Mouse (Mus musculus) liver, embryonic 16.5 days (tissue): Measurements from ENCODE around the gene Mcm3. TPM values are rescaled to one million over a fixed set of nuclear protein-coding genes. Genes with fewer than 3 reads are reported as not detected.

ENCODE experiments used
- ATAC-seq: fragments of 200-750 bp; cut with Nextera tagmentation; 2 replicates; pipeline ENCODE4 v1.8.0; 2017; ENCODE audit warnings: low read depth, mild to moderate bottlenecking, moderate number of reproducible peaks, moderate library complexity
- H3K27ac ChIP-seq: fragments of 300-500 bp; sonication (generic); 2 replicates; pipeline ENCODE4 v1.5.1; 2014; ENCODE audit warnings: mild to moderate bottlenecking, low read length
- H3K27me3 ChIP-seq: fragments of 300-500 bp; sonication (generic); 2 replicates; pipeline ENCODE4 v1.6.1; 2014; ENCODE audit warnings: low read depth, low read length, mixed read lengths; ENCODE audit not compliant: control insufficient read depth, insufficient read depth
- H3K36me3 ChIP-seq: fragments of 300-500 bp; sonication (generic); 2 replicates; pipeline ENCODE4 v1.6.1; 2014; ENCODE audit warnings: mild to moderate bottlenecking; ENCODE audit not compliant: control insufficient read depth, insufficient read depth
- H3K4me1 ChIP-seq: fragments of 300-500 bp; sonication (generic); 2 replicates; pipeline ENCODE4 v1.6.1; 2014; ENCODE audit warnings: low read depth, low read length, mixed read lengths; ENCODE audit not compliant: control insufficient read depth
- H3K4me2 ChIP-seq: fragments of 300-500 bp; sonication (generic); 2 replicates; pipeline ENCODE4 v1.6.1; 2014; ENCODE audit warnings: low read depth, low read length, mixed read lengths
- H3K4me3 ChIP-seq: fragments of 300-500 bp; sonication (generic); 2 replicates; pipeline ENCODE4 v1.5.1; 2014; ENCODE audit warnings: low read depth, mild to moderate bottlenecking, low read length
- H3K9ac ChIP-seq: fragments of 300-500 bp; sonication (generic); 2 replicates; pipeline ENCODE4 v1.6.1; 2014; ENCODE audit warnings: low read depth, low read length
- H3K9me3 ChIP-seq: fragments of 300-500 bp; sonication (generic); replicated peaks from 2 replicates; pipeline ENCODE4 v1.6.1; 2016; ENCODE audit warnings: low read length; ENCODE audit not compliant: control insufficient read depth
- WGBS: fragments of 180-500 bp; shearing (Covaris S2); extraction: QIAGEN DNeasy Blood & Tissue Kit; methylation state at CpG from one replicate; pipeline ENCODE4 v1.1.7; 2014; ENCODE audit not compliant: insufficient replicate concordance; 5-methylcytosine and 5-hydroxymethylcytosine counted together
- polyA plus RNA-seq: library from polyadenylated mRNA; unstranded; fragments of >200 nt; fragmentation: Nextera tagmentation; extraction: Ambion mirVana; gene quantifications from 2 replicates; pipeline ENCODE4 v1.2.1, GENCODE M21; 2015

Mcm3 gene
- polyA plus RNA-seq, 1 experiment from 2014 or later, result 116 TPM

- H3K4me1 ChIP-seq, result peaks cover 8% of the 10 kb centered on the region; the same call in 1 of the 2 replicates
- H3K4me3 ChIP-seq, result no peak overlapping the region
- 75% methylated on average over 12 of the region's 12 CpGs for WGBS
- H3K9ac ChIP-seq, result no peak overlapping the region
- H3K9me3 ChIP-seq, result no peaks in the 10 kb centered on the region
- no peaks in the 10 kb centered on the region for H3K27me3 ChIP-seq
- no peak overlapping the region for H3K4me2 ChIP-seq
- peaks cover 50% of the 10 kb centered on the region for H3K36me3 ChIP-seq
- no peak for ATAC-seq
- H3K27ac ChIP-seq, result no peak overlapping the region
These were observed 2.5 kb downstream of the Mcm3 start for GRCm38 (mm10) chr1:20817596-20817995.

GRCm38 (mm10) chr1:20817172-20817571 lies 2.9 kb downstream of the Mcm3 start:
- Histone ChIP-seq H3K4me1 (peaks cover 8% of the 10 kb centered on the region; the same call in 1 of the 2 replicates), H3K36me3 (peaks cover 54% of the 10 kb centered on the region), H3K27ac (no peak overlapping the region), H3K4me3 (no peak overlapping the region), H3K9me3 (no peaks in the 10 kb centered on the region), H3K9ac (no peak overlapping the region), H3K4me2 (no peak overlapping the region), H3K27me3 (no peaks in the 10 kb centered on the region)
- WGBS, result 66% methylated on average over 9 of the region's 9 CpGs
- ATAC-seq, result no peak

- H3K4me1 ChIP-seq, result peaks cover 8% of the 10 kb centered on the region; the same call in 1 of the 2 replicates
- ATAC-seq, result no peak
- no peak overlapping the region for H3K9ac ChIP-seq
- H3K4me2 ChIP-seq, result no peak overlapping the region
- H3K36me3 ChIP-seq, result peaks cover 79% of the 10 kb centered on the region
- 86% methylated on average over 8 of the region's 8 CpGs for WGBS
- no peaks in the 10 kb centered on the region for H3K9me3 ChIP-seq
- no peak overlapping the region for H3K4me3 ChIP-seq
- H3K27ac ChIP-seq, result no peak overlapping the region
- no peaks in the 10 kb centered on the region for H3K27me3 ChIP-seq
These were observed 5.6 kb downstream of the Mcm3 start for GRCm38 (mm10) chr1:20814521-20814920.

- H3K9ac ChIP-seq, result no peak overlapping the region
- H3K27me3 ChIP-seq, result no peaks in the 10 kb centered on the region
- H3K9me3 ChIP-seq, result no peaks in the 10 kb centered on the region
- no peak overlapping the region for H3K27ac ChIP-seq
- no peak for ATAC-seq
- H3K4me1 ChIP-seq, result no peaks in the 10 kb centered on the region
- no peak overlapping the region for H3K4me3 ChIP-seq
- peaks cover 87% of the 10 kb centered on the region for H3K36me3 ChIP-seq
- 87% methylated on average over 10 of the region's 10 CpGs for WGBS
- no peak overlapping the region for H3K4me2 ChIP-seq
These were observed 15.6 kb downstream of the Mcm3 start for GRCm38 (mm10) chr1:20804526-20804925.

- H3K27me3 ChIP-seq, result no peaks in the 10 kb centered on the region
- no peaks in the 10 kb centered on the region for H3K4me1 ChIP-seq
- ATAC-seq, result no peak
- WGBS, result 82% methylated on average over 8 of the region's 8 CpGs
- no peak overlapping the region for H3K27ac ChIP-seq
- H3K36me3 ChIP-seq, result peaks cover 69% of the 10 kb centered on the region
- H3K4me2 ChIP-seq, result no peak overlapping the region
- no peaks in the 10 kb centered on the region for H3K9me3 ChIP-seq
- no peak overlapping the region for H3K4me3 ChIP-seq
- no peak overlapping the region for H3K9ac ChIP-seq
These were observed 18.3 kb downstream of the Mcm3 start for GRCm38 (mm10) chr1:20801682-20802390.

- Histone ChIP-seq H3K27me3 (no peaks in the 10 kb centered on the region), H3K4me1 (no peaks in the 10 kb centered on the region), H3K4me2 (no peak overlapping the region), H3K9ac (no peak overlapping the region), H3K36me3 (peaks cover 63% of the 10 kb centered on the region), H3K9me3 (no peaks in the 10 kb centered on the region), H3K4me3 (no peak overlapping the region), H3K27ac (no peak overlapping the region)
- no peak for ATAC-seq
- 97% methylated on average over 2 of the region's 2 CpGs for WGBS
These were observed 18.8 kb downstream of the Mcm3 start for GRCm38 (mm10) chr1:20801275-20801674.

- WGBS, result 49% methylated on average over 5 of the region's 5 CpGs
- Histone ChIP-seq H3K27ac (no peak overlapping the region), H3K27me3 (no peaks in the 10 kb centered on the region), H3K4me2 (no peak overlapping the region), H3K9ac (no peak overlapping the region), H3K4me3 (no peak overlapping the region), H3K4me1 (no peaks in the 10 kb centered on the region; the same call in 1 of the 2 replicates), H3K36me3 (peaks cover 10% of the 10 kb centered on the region), H3K9me3 (no peaks in the 10 kb centered on the region)
- ATAC-seq, result peak; percentile 66; the same call in 1 of the 2 replicates
These were observed 24.9 kb downstream of the Mcm3 start for GRCm38 (mm10) chr1:20795178-20795577.

GRCm38 (mm10) chr1:20794760-20795159 lies 25.4 kb downstream of the Mcm3 start:
- no peaks in the 10 kb centered on the region for H3K27me3 ChIP-seq

GRCm38 (mm10) chr1:20791414-20791813 lies 28.7 kb downstream of the Mcm3 start:
- WGBS, result 48% methylated on average over 7 of the region's 7 CpGs
- Histone ChIP-seq H3K36me3 (no peaks in the 10 kb centered on the region), H3K9ac (no peak overlapping the region)

More at GRCm38 (mm10) chr1:20794760-20795159, 25.4 kb downstream of the Mcm3 start:
- no peaks in the 10 kb centered on the region; the same call in 1 of the 2 replicates for H3K4me1 ChIP-seq
- H3K4me2 ChIP-seq, result no peak overlapping the region
- H3K36me3 ChIP-seq, result peaks cover 10% of the 10 kb centered on the region
- no peak overlapping the region for H3K27ac ChIP-seq
- H3K9ac ChIP-seq, result no peak overlapping the region
- H3K4me3 ChIP-seq, result no peak overlapping the region
- no peaks in the 10 kb centered on the region for H3K9me3 ChIP-seq
- 58% methylated on average over 4 of the region's 4 CpGs for WGBS
- ATAC-seq, result peak; percentile 30; the same call in 1 of the 2 replicates

More at GRCm38 (mm10) chr1:20791414-20791813, 28.7 kb downstream of the Mcm3 start:
- no peak overlapping the region for H3K4me2 ChIP-seq
- no peak overlapping the region for H3K27ac ChIP-seq
- no peaks in the 10 kb centered on the region for H3K9me3 ChIP-seq
- H3K27me3 ChIP-seq, result no peaks in the 10 kb centered on the region
- H3K4me1 ChIP-seq, result no peaks in the 10 kb centered on the region; the same call in 1 of the 2 replicates
- ATAC-seq, result no peak
- H3K4me3 ChIP-seq, result no peak overlapping the region
